Mouse (Mus musculus): Measurements from ENCODE around the gene Tmem136. TPM values are rescaled to one million over a fixed set of nuclear protein-coding genes. Genes with fewer than 3 reads are reported as not detected.

Tmem136 gene
- polyA plus RNA-seq, 1 experiment from 2014 or later: 8.9 TPM

GRCm38 (mm10) chr9:43071741-43072140, 44.6 kb downstream of the Tmem136 start:
- Histone ChIP-seq H3K4me2 (no peak overlapping the region), H3K36me3 (no peaks in the 10 kb centered on the region), H3K9me3 (no peaks in the 10 kb centered on the region), H3K4me3 (replicated peaks) (no peak overlapping the region), H3K27ac (no peak overlapping the region), H3K9ac (replicated peaks) (no peak overlapping the region), H3K27me3 (no peaks in the 10 kb centered on the region), H3K4me1 (replicated peaks) (peaks cover 9% of the 10 kb centered on the region)
- WGBS: 50% methylated on average over 2 of the region's 2 CpGs
- no peak for ATAC-seq (ENCODE audit: insufficient number of reproducible peaks, insufficient read depth, low FRiP score, low TSS enrichment, low read depth)

- ATAC-seq (ENCODE audit: insufficient number of reproducible peaks, insufficient read depth, low FRiP score, low TSS enrichment, low read depth): no peak
- 30% methylated on average over 4 of the region's 4 CpGs for WGBS
- Histone ChIP-seq H3K4me2 (no peak overlapping the region), H3K27me3 (no peaks in the 10 kb centered on the region), H3K9me3 (no peaks in the 10 kb centered on the region), H3K4me1 (replicated peaks) (peaks cover 9% of the 10 kb centered on the region), H3K4me3 (replicated peaks) (no peak overlapping the region), H3K36me3 (no peaks in the 10 kb centered on the region), H3K9ac (replicated peaks) (no peak overlapping the region), H3K27ac (no peak overlapping the region)
These were observed 45.2 kb downstream of the Tmem136 start for GRCm38 (mm10) chr9:43071176-43071575.

- H3K27ac ChIP-seq: no peak overlapping the region
- H3K9me3 ChIP-seq: no peaks in the 10 kb centered on the region
- no peak overlapping the region for H3K9ac ChIP-seq (replicated peaks)
- H3K4me1 ChIP-seq (replicated peaks): peaks cover 9% of the 10 kb centered on the region
- H3K27me3 ChIP-seq: no peaks in the 10 kb centered on the region
- ATAC-seq (ENCODE audit: insufficient number of reproducible peaks, insufficient read depth, low FRiP score, low TSS enrichment, low read depth): no peak
- H3K4me2 ChIP-seq: no peak overlapping the region
- WGBS: 81% methylated on average over 4 of the region's 4 CpGs
- no peak overlapping the region for H3K4me3 ChIP-seq (replicated peaks)
- no peaks in the 10 kb centered on the region for H3K36me3 ChIP-seq
These were observed 45.8 kb downstream of the Tmem136 start for GRCm38 (mm10) chr9:43070566-43070965.

GRCm38 (mm10) chr9:43070153-43070552, 46.2 kb downstream of the Tmem136 start:
- Histone ChIP-seq H3K27me3 (no peaks in the 10 kb centered on the region), H3K4me2 (no peak overlapping the region), H3K4me3 (replicated peaks) (no peak overlapping the region), H3K4me1 (replicated peaks) (peaks cover 9% of the 10 kb centered on the region), H3K36me3 (no peaks in the 10 kb centered on the region), H3K9ac (replicated peaks) (no peak overlapping the region), H3K9me3 (no peaks in the 10 kb centered on the region), H3K27ac (no peak overlapping the region)
- 89% methylated on average over 2 of the region's 2 CpGs for WGBS
- no peak for ATAC-seq (ENCODE audit: insufficient number of reproducible peaks, insufficient read depth, low FRiP score, low TSS enrichment, low read depth)

- WGBS: 77% methylated on average over 3 of the region's 3 CpGs
These were observed 48.5 kb downstream of the Tmem136 start for GRCm38 (mm10) chr9:43067896-43068295.

GRCm38 (mm10) chr9:43065231-43065630, 51.1 kb downstream of the Tmem136 start:
- no peaks in the 10 kb centered on the region for H3K9me3 ChIP-seq

More at GRCm38 (mm10) chr9:43067896-43068295, 48.5 kb downstream of the Tmem136 start:
- ATAC-seq (ENCODE audit: insufficient number of reproducible peaks, insufficient read depth, low FRiP score, low TSS enrichment, low read depth): no peak
- Histone ChIP-seq H3K27ac (no peak overlapping the region), H3K4me3 (replicated peaks) (no peak overlapping the region), H3K4me2 (no peak overlapping the region), H3K9me3 (no peaks in the 10 kb centered on the region), H3K27me3 (no peaks in the 10 kb centered on the region), H3K4me1 (replicated peaks) (peaks cover 9% of the 10 kb centered on the region), H3K36me3 (no peaks in the 10 kb centered on the region), H3K9ac (replicated peaks) (no peak overlapping the region)

GRCm38 (mm10) chr9:43061545-43061944, 54.8 kb downstream of the Tmem136 start:
- Histone ChIP-seq H3K27me3 (no peaks in the 10 kb centered on the region), H3K4me2 (no peak overlapping the region), H3K4me3 (replicated peaks) (no peak overlapping the region), H3K4me1 (replicated peaks) (no peaks in the 10 kb centered on the region), H3K36me3 (no peaks in the 10 kb centered on the region), H3K9me3 (no peaks in the 10 kb centered on the region), H3K9ac (replicated peaks) (no peak overlapping the region), H3K27ac (no peak overlapping the region)
- 87% methylated on average over 1 of the region's 1 CpGs for WGBS
- no peak for ATAC-seq (ENCODE audit: insufficient number of reproducible peaks, insufficient read depth, low FRiP score, low TSS enrichment, low read depth)

More at GRCm38 (mm10) chr9:43065231-43065630, 51.1 kb downstream of the Tmem136 start:
- no peak for ATAC-seq (ENCODE audit: insufficient number of reproducible peaks, insufficient read depth, low FRiP score, low TSS enrichment, low read depth)
- Histone ChIP-seq H3K4me2 (no peak overlapping the region), H3K36me3 (no peaks in the 10 kb centered on the region), H3K27ac (no peak overlapping the region), H3K4me3 (replicated peaks) (no peak overlapping the region), H3K27me3 (no peaks in the 10 kb centered on the region), H3K4me1 (replicated peaks) (no peaks in the 10 kb centered on the region; the same call in 1 of the 2 replicates), H3K9ac (replicated peaks) (no peak overlapping the region)
- 73% methylated on average over 4 of the region's 4 CpGs for WGBS

Other genes with a start within 250 kb of the Tmem136 start
- gene Grik4, start 172.1 kb downstream of the Tmem136 start, polyA plus RNA-seq (2016; fragmentation: Nextera tagmentation; extraction: Ambion mirVana): 1.5 and 2.6 TPM in 2 replicates
- gene Arhgef12, start 9.3 kb downstream of the Tmem136 start, polyA plus RNA-seq (2016; fragmentation: Nextera tagmentation; extraction: Ambion mirVana): 14.8 and 16.9 TPM in 2 replicates
- gene Pou2f3, start 93.8 kb upstream of the Tmem136 start, polyA plus RNA-seq (2016; fragmentation: Nextera tagmentation; extraction: Ambion mirVana): not detected in 2 replicates
- gene Oaf, start 123.3 kb upstream of the Tmem136 start, polyA plus RNA-seq (2016; fragmentation: Nextera tagmentation; extraction: Ambion mirVana): 100 and 102 TPM in 2 replicates
- gene Trim29, start 194.3 kb upstream of the Tmem136 start, polyA plus RNA-seq (2016; fragmentation: Nextera tagmentation; extraction: Ambion mirVana): 10.9 and 11.1 TPM in 2 replicates